Mouse (Mus musculus) hindbrain, embryonic 12.5 days (tissue): ENCODE measurements around the gene Cd248. TPM values are rescaled to one million over a fixed set of nuclear protein-coding genes. Genes with fewer than 3 reads are reported as not detected.

ENCODE experiments used
- ATAC-seq: fragments of 200-750 bp; cut with Nextera tagmentation; 2 replicates; pipeline ENCODE4 v1.8.0; 2017; ENCODE audit warnings: moderate TSS enrichment; ENCODE audit not compliant: low FRiP score
- H3K27ac ChIP-seq: fragments of 300-500 bp; sonication (generic); 2 replicates; pipeline ENCODE4 v1.5.1; 2016; ENCODE audit warnings: mild to moderate bottlenecking
- H3K27me3 ChIP-seq: fragments of 300-500 bp; sonication (generic); 2 replicates; pipeline ENCODE4 v1.6.1; 2016; ENCODE audit warnings: mild to moderate bottlenecking
- H3K36me3 ChIP-seq: fragments of 300-500 bp; sonication (generic); 2 replicates; pipeline ENCODE4 v1.6.1; 2016; ENCODE audit warnings: mild to moderate bottlenecking
- H3K4me1 ChIP-seq: fragments of 300-500 bp; sonication (generic); 2 replicates; pipeline ENCODE4 v1.6.1; 2016
- H3K4me2 ChIP-seq: fragments of 300-500 bp; sonication (generic); replicated peaks from 2 replicates; pipeline ENCODE4 v1.6.1; 2016; ENCODE audit warnings: mild to moderate bottlenecking
- H3K4me3 ChIP-seq: fragments of 300-500 bp; sonication (generic); 2 replicates; pipeline ENCODE4 v1.5.1; 2016; ENCODE audit warnings: mild to moderate bottlenecking
- H3K9ac ChIP-seq: fragments of 300-500 bp; sonication (generic); 2 replicates; pipeline ENCODE4 v1.6.1; 2016; ENCODE audit warnings: mild to moderate bottlenecking, moderate library complexity
- H3K9me3 ChIP-seq: fragments of 300-500 bp; sonication (generic); replicated peaks from 2 replicates; pipeline ENCODE4 v1.6.1; 2016; ENCODE audit warnings: mild to moderate bottlenecking
- WGBS: fragments of 180-500 bp; shearing (Covaris S2); methylation state at CpG from one replicate; pipeline ENCODE4 v1.1.7; 2016; 5-methylcytosine and 5-hydroxymethylcytosine counted together
- polyA plus RNA-seq: library from polyadenylated mRNA; unstranded; fragments of >200 nt; fragmentation: Nextera tagmentation; extraction: Ambion mirVana; gene quantifications from 2 replicates; pipeline ENCODE4 v1.2.1, GENCODE M21; 2016

The Cd248 gene
- polyA plus RNA-seq, result 32.0 and 41.9 TPM in 2 replicates

- H3K27me3 ChIP-seq, result peaks cover 37% of the 10 kb centered on the region
- WGBS, result 1% methylated on average over 55 of the region's 56 CpGs
- H3K4me1 ChIP-seq, result peaks cover 62% of the 10 kb centered on the region
- H3K36me3 ChIP-seq, result no peaks in the 10 kb centered on the region
- H3K4me2 ChIP-seq, result peak within 1 kb of the TSS; percentile 85
- H3K9me3 ChIP-seq, result no peaks in the 10 kb centered on the region
- 0 out of 2 replicates have a peak, but pooled peaks have one; percentile 3 for ATAC-seq
- H3K27ac ChIP-seq, result peak within 1 kb of the TSS; percentile 36; the same call in 1 of the 2 replicates
- peak within 1 kb of the TSS; percentile 37 for H3K4me3 ChIP-seq
- H3K9ac ChIP-seq, result peak within 1 kb of the TSS; percentile 47
Observed at GRCm38 (mm10) chr19:5067867-5068569, at the start of gene Cd248. Cd248 (plus strand) TSS chr19:5068078.

- no peak for ATAC-seq
- WGBS, result 86% methylated on average over 3 of the region's 3 CpGs
- H3K27me3 ChIP-seq, result no peaks in the 10 kb centered on the region
- no peak overlapping the region for H3K4me3 ChIP-seq
- no peak overlapping the region for H3K4me2 ChIP-seq
- no peaks in the 10 kb centered on the region for H3K9me3 ChIP-seq
- no peak overlapping the region for H3K27ac ChIP-seq
- no peaks in the 10 kb centered on the region for H3K36me3 ChIP-seq
- H3K9ac ChIP-seq, result no peak overlapping the region
- H3K4me1 ChIP-seq, result no peaks in the 10 kb centered on the region
Observed at GRCm38 (mm10) chr19:5018191-5018590, 49.7 kb upstream of the Cd248 start.

- WGBS, result 96% methylated on average over 2 of the region's 2 CpGs
- Histone ChIP-seq H3K4me3 (no peak overlapping the region), H3K27ac (no peak overlapping the region), H3K27me3 (no peaks in the 10 kb centered on the region), H3K4me2 (no peak overlapping the region), H3K36me3 (0 out of 2 replicates have a peak, but pooled peaks cover 2% of the 10 kb centered on the region), H3K9ac (no peak overlapping the region), H3K9me3 (no peaks in the 10 kb centered on the region), H3K4me1 (no peaks in the 10 kb centered on the region)
- no peak for ATAC-seq
Observed at GRCm38 (mm10) chr19:5021416-5021815, 46.5 kb upstream of the Cd248 start.

GRCm38 (mm10) chr19:5023621-5024479 is 44.0 kb upstream of the Cd248 start, which contains the start of gene Slc29a2:
Slc29a2 (plus strand) TSS chr19:5023860.
- no peaks in the 10 kb centered on the region for H3K27me3 ChIP-seq
- peaks cover 16% of the 10 kb centered on the region for H3K36me3 ChIP-seq
- H3K4me1 ChIP-seq, result no peaks in the 10 kb centered on the region
- peak within 1 kb of the TSS; percentile 91 for H3K27ac ChIP-seq
- no peaks in the 10 kb centered on the region for H3K9me3 ChIP-seq
- WGBS, result under 1% methylated on average over 62 of the region's 62 CpGs
- peak within 1 kb of the TSS; percentile 66 for H3K4me3 ChIP-seq
- peak; percentile 95 for ATAC-seq
- peak within 1 kb of the TSS; percentile 73 for H3K9ac ChIP-seq
- H3K4me2 ChIP-seq, result peak within 1 kb of the TSS; percentile 85

DNA sequence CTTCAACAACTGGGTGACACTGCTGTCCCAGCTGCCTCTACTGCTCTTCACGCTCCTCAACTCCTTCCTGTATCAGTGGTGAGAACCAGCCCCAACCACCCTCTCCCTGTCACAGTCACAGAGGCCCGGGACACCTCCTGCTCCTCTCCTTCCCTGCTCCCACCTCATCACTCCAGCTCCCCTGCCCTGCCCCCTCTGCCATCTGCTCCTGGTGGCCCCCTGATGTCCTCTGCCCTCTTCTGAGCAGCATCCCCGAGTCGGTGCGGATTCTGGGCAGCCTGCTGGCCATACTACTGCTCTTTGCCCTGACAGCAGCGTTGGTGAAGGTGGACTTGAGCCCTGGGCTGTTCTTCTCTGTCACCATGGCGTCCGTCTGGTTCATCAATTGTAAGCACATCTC is 41.8 kb upstream of the Cd248 start:
- no peak overlapping the region for H3K27ac ChIP-seq
- no peak overlapping the region for H3K4me2 ChIP-seq
- H3K36me3 ChIP-seq, result peaks cover 35% of the 10 kb centered on the region
- H3K9ac ChIP-seq, result no peak overlapping the region
- no peaks in the 10 kb centered on the region for H3K27me3 ChIP-seq
- ATAC-seq, result no peak
- no peaks in the 10 kb centered on the region for H3K9me3 ChIP-seq
- no peak overlapping the region for H3K4me3 ChIP-seq
- WGBS, result 86% methylated on average over 8 of the region's 8 CpGs
- no peaks in the 10 kb centered on the region for H3K4me1 ChIP-seq

GRCm38 (mm10) chr19:5032686-5033085 is 35.2 kb upstream of the Cd248 start:
- H3K27ac ChIP-seq, result no peak overlapping the region

GRCm38 (mm10) chr19:5036577-5036976 is 31.3 kb upstream of the Cd248 start:
- no peak for ATAC-seq
- H3K4me3 ChIP-seq, result no peak overlapping the region
- H3K27ac ChIP-seq, result no peak overlapping the region
- 83% methylated on average over 4 of the region's 4 CpGs for WGBS
- H3K9ac ChIP-seq, result no peak overlapping the region
- H3K4me2 ChIP-seq, result no peak overlapping the region
- H3K4me1 ChIP-seq, result peaks cover 24% of the 10 kb centered on the region
- no peaks in the 10 kb centered on the region for H3K27me3 ChIP-seq
- no peaks in the 10 kb centered on the region for H3K36me3 ChIP-seq
- no peaks in the 10 kb centered on the region for H3K9me3 ChIP-seq

More at GRCm38 (mm10) chr19:5032686-5033085, 35.2 kb upstream of the Cd248 start:
- Histone ChIP-seq H3K36me3 (peaks cover 30% of the 10 kb centered on the region), H3K9me3 (no peaks in the 10 kb centered on the region), H3K4me3 (no peak overlapping the region), H3K27me3 (no peaks in the 10 kb centered on the region), H3K4me1 (peaks cover 2% of the 10 kb centered on the region; the same call in 1 of the 2 replicates), H3K9ac (no peak overlapping the region), H3K4me2 (no peak overlapping the region)
- 92% methylated on average over 3 of the region's 3 CpGs for WGBS
- no peak for ATAC-seq

GRCm38 (mm10) chr19:5037678-5038571 is 30.0 kb upstream of the Cd248 start:
- H3K36me3 ChIP-seq, result no peaks in the 10 kb centered on the region
- WGBS, result 5% methylated on average over 32 of the region's 32 CpGs
- peak overlapping the region; percentile 91 for H3K9ac ChIP-seq
- peak overlapping the region; percentile 99 for H3K4me2 ChIP-seq
- ATAC-seq, result peak; percentile 53
- H3K9me3 ChIP-seq, result no peaks in the 10 kb centered on the region
- no peaks in the 10 kb centered on the region for H3K27me3 ChIP-seq
- H3K4me3 ChIP-seq, result peak overlapping the region; percentile 78
- H3K27ac ChIP-seq, result peak overlapping the region; percentile 85
- H3K4me1 ChIP-seq, result peaks cover 35% of the 10 kb centered on the region

- ATAC-seq, result peak; percentile 89
- Histone ChIP-seq H3K4me1 (peaks cover 35% of the 10 kb centered on the region), H3K27me3 (no peaks in the 10 kb centered on the region), H3K9me3 (no peaks in the 10 kb centered on the region), H3K27ac (peak within 1 kb of the TSS; percentile 85), H3K4me2 (peak within 1 kb of the TSS; percentile 99), H3K9ac (peak within 1 kb of the TSS; percentile 91), H3K36me3 (0 out of 2 replicates have a peak, but pooled peaks cover 3% of the 10 kb centered on the region), H3K4me3 (peak within 1 kb of the TSS; percentile 78)
- WGBS, result 1% methylated on average over 39 of the region's 44 CpGs
Observed at GRCm38 (mm10) chr19:5038709-5039156, 29.1 kb upstream of the Cd248 start, which contains the start of the genes B4gat1 and AC124502.3. B4gat1 (plus strand) TSS chr19:5038826. AC124502.3 (plus strand) TSS chr19:5038891.

DNA sequence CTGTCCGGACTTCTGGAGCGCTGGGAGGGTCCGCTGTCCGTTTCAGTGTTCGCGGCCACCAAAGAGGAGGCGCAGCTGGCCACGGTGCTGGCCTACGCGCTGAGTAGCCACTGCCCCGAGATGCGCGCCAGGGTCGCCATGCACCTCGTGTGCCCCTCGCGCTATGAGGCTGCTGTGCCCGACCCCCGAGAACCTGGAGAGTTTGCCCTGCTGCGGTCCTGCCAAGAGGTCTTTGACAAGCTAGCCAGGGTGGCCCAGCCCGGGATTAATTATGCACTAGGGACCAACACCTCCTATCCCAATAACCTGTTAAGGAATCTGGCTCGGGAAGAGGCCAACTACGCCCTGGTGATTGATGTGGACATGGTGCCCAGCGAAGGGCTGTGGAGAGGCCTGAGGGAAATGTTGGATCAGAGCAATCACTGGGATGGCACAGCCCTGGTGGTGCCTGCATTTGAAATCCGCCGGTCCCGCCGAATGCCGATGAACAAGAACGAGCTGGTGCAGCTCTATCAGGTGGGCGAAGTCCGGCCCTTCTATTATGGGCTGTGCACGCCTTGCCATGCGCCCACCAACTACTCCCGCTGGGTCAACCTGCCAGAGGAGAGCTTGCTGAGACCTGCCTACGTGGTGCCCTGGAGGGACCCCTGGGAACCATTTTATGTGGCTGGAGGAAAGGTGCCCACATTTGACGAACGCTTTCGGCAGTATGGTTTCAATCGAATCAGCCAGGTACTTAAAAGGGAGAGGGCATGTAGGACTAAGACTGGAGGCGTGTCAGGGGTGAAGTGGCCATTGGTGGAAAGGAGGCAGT is 28.4 kb upstream of the Cd248 start:
- peak overlapping the region; percentile 91 for H3K9ac ChIP-seq
- peak overlapping the region; percentile 78 for H3K4me3 ChIP-seq
- no peaks in the 10 kb centered on the region for H3K9me3 ChIP-seq
- 13% methylated on average over 41 of the region's 41 CpGs for WGBS
- no peaks in the 10 kb centered on the region for H3K27me3 ChIP-seq
- peaks cover 35% of the 10 kb centered on the region for H3K4me1 ChIP-seq
- peak overlapping the region; percentile 85 for H3K27ac ChIP-seq
- 0 out of 2 replicates have a peak, but pooled peaks cover 6% of the 10 kb centered on the region for H3K36me3 ChIP-seq
- H3K4me2 ChIP-seq, result peak overlapping the region; percentile 99
- peak; percentile 41 for ATAC-seq
